Mouse (Mus musculus): ENCODE measurements around the gene Clnk.

- TF ChIP-seq CTCF (IDR thresholded peaks at IDR 0.05; ENCODE audit: insufficient read depth, low read length) = no peak
- TF ChIP-seq POLR2A (IDR thresholded peaks at IDR 0.05; ENCODE audit: borderline replicate concordance, extremely low read depth, low read depth, low read length) = no peak
These were observed 12.0 kb upstream of the Clnk start for GRCm38 (mm10) chr5:38888646-38889045.
